Mouse (Mus musculus) adipocyte (in vitro differentiated cells): Measurements from ENCODE around the gene Gm21746.
"Not testable (repeated sequence)": the region's sequence is repeated elsewhere in the genome, so short reads cannot be mapped to it uniquely, and the experiment has no call there.

ENCODE experiments used
- DNase-seq: peaks from one replicate; pipeline ENCODE4 v3.0.0-alpha.2; 2016; ENCODE audit warnings: low spot score

Gm21746 gene

DNA sequence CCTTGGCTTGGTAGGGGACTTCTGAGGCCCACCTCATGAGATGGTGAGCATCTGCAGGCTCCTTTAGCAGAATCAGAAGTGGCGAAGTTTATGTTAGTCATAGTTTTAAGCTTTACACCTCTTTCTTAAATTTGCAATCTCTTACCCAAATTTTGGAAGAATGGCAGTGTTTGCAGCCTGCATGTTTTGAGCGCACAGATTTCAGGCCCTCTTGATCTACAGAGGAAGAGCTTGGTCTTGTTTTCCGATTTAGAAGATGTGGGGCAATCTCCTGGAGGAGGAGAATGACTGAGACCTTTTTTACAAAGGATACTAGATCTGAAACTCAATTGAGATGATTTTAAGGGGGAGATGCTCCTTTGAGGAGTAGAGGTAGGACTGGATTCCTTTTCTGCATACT is at the start of gene Gm21746:
TSS of gene Gm21746 (minus strand) at position 101 of the 400 bp plus-strand sequence.
- not testable (repeated sequence) for DNase-seq

DNA sequence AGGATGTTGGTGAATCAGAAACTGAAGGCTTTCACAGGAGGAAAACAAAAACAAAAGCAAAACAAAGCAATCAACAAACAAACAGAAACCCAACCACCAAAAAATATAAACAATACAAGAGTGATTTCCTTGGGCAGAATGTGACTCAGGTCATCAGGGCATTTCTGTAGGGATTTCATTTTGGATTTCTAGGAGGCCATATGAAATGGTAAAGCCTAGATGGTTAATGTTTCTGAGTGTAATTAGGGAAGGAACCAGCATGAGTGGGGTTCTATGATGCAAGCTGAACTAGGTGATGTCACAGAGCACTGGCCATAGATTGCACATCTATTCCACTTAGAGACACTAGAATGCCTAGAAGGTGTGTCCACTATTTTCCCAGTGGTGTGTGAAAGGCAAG is 29.0 kb upstream of the Gm21746 start, which contains the start of gene Gm20873:
TSS of gene Gm20873 (plus strand) at position 301 of the 400 bp plus-strand sequence.
- DNase-seq, result not testable (repeated sequence)
